ENCODE assay signal across 8 mouse cellular contexts in the genomic region with DNA sequence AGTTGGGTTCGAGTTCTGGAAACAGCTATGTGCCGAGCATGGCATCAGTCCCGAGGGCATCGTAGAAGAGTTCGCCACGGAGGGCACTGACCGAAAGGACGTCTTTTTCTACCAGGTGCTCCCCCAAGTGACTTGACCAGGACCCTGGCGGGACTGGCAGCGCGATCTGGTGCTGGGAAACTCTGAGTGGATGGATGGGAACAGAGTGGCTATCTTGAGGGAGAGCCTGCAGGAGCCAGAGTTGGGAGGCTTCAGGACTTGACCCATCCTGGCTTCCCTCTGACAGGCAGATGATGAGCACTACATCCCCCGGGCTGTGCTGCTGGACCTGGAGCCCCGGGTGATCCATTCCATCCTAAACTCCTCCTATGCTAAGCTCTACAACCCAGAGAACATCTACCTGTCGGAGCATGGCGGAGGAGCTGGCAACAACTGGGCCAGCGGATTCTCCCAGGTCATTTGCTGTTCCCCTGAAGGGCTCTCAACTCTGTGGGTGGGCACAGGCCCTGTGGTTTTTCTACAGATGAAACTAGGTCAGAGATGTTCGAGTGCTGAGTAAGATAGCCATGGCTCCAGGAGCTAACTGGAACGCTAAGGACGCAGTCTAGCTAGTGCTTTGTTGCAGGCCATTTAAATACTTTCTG. TPM values are rescaled to one million over a fixed set of nuclear protein-coding genes. Genes with fewer than 3 reads are reported as not detected.
DNase-seq lines count a peak whose midpoint lies in the region; ATAC-seq and TF ChIP-seq lines count a peak whose summit lies in the region.

No protein-coding gene starts in this region.

- no peak for TF ChIP-seq CTCF in MEL (IDR thresholded peaks at IDR 0.05 in 2 of 3, conservative IDR thresholded peaks at IDR 0.05 in 1 of 3; ENCODE audit: control insufficient read depth in 1 of 3, insufficient read depth in 1 of 3, low read depth in 2 of 3, low read length in 3 of 3, poor library complexity in 1 of 3, severe bottlenecking in 1 of 3)

- TF ChIP-seq EP300 in MEL (IDR thresholded peaks at IDR 0.05; ENCODE audit: low read depth in 1 of 2, low read length in 2 of 2), result no peak

- H3K4me3 ChIP-seq in heart, embryonic 15.5 days, result peak overlapping the region; percentile 78
- H3K4me3 ChIP-seq in MEL (ENCODE audit: control insufficient read depth in 1 of 2, insufficient read depth in 1 of 2, low read depth in 2 of 2, low read length in 2 of 2), result peak overlapping the region; percentile 79 to 81
- peak overlapping the region; percentile 87 for H3K4me3 ChIP-seq in forebrain, embryonic 12.5 days (replicated peaks)
- peak overlapping the region; percentile 93 for H3K4me3 ChIP-seq in liver, embryonic 15.5 days (replicated peaks)

- no peaks in the 10 kb centered on the region for H3K27me3 ChIP-seq in heart, embryonic 15.5 days
- H3K27me3 ChIP-seq in MEL (ENCODE audit: control insufficient read depth in 1 of 2, insufficient read depth in 2 of 2, low read length in 2 of 2), result no peaks in the 10 kb centered on the region
- no peaks in the 10 kb centered on the region for H3K27me3 ChIP-seq in forebrain, embryonic 12.5 days
- no peaks in the 10 kb centered on the region for H3K27me3 ChIP-seq in liver, embryonic 15.5 days

- H3K79me2 ChIP-seq in MEL (ENCODE audit: control insufficient read depth, insufficient read depth, low read length, poor library complexity), result peaks cover 36% of the 10 kb centered on the region

- peak overlapping the region; percentile 84 for H3K4me2 ChIP-seq in heart, embryonic 15.5 days
- H3K4me2 ChIP-seq in forebrain, embryonic 12.5 days, result peak overlapping the region; percentile 97
- peak overlapping the region; percentile 99 for H3K4me2 ChIP-seq in liver, embryonic 15.5 days

- peaks cover 39% of the 10 kb centered on the region for H3K4me1 ChIP-seq in heart, embryonic 15.5 days (replicated peaks)
- peaks cover 11 to 16% of the 10 kb centered on the region in 2 experiments for H3K4me1 ChIP-seq in MEL (ENCODE audit: control insufficient read depth in 1 of 2, insufficient read depth in 2 of 2, low read length in 2 of 2)
- peaks cover 38% of the 10 kb centered on the region for H3K4me1 ChIP-seq in forebrain, embryonic 12.5 days
- peaks cover 42% of the 10 kb centered on the region for H3K4me1 ChIP-seq in liver, embryonic 15.5 days (replicated peaks)

- peak overlapping the region; percentile 71 for H3K9ac ChIP-seq in heart, embryonic 15.5 days
- peak overlapping the region; percentile 82 for H3K9ac ChIP-seq in MEL (ENCODE audit: control insufficient read depth, low read depth, low read length, poor library complexity, severe bottlenecking)
- peak overlapping the region; percentile 86 for H3K9ac ChIP-seq in forebrain, embryonic 12.5 days
- H3K9ac ChIP-seq in liver, embryonic 15.5 days, result peak overlapping the region; percentile 85

- intact Hi-C loops in heart, postnatal 25 days (cut with DNase I), result loop anchor here (2.0 kb wide), 1 partner anchor 48 kb away; no protein-coding TSS in a partner anchor
- intact Hi-C loops in gastrocnemius, postnatal 14 days (cut with DNase I; ENCODE audit: low total_unique reads), result no loop called here

- TF ChIP-seq POLR2A in MEL (IDR thresholded peaks at IDR 0.05; ENCODE audit: control insufficient read depth in 1 of 2, insufficient read depth in 1 of 2, low read depth in 1 of 2, low read length in 2 of 2, poor library complexity in 1 of 2), result no peak

- H3K27ac ChIP-seq in heart, embryonic 15.5 days, result peak overlapping the region; percentile 89
- peak overlapping the region; percentile 81 for H3K27ac ChIP-seq in MEL (ENCODE audit: control insufficient read depth, low read depth, low read length)
- peak overlapping the region; percentile 91 for H3K27ac ChIP-seq in forebrain, embryonic 12.5 days
- peak overlapping the region; percentile 97 for H3K27ac ChIP-seq in liver, embryonic 15.5 days (replicated peaks)

- DNase-seq in heart, postnatal 25 days (ENCODE audit: low spot score), result no peak
- DNase-seq in MEL (ENCODE audit: low read depth, low spot score), result no peak
- no peak for DNase-seq in c-Kit-positive CD71-positive TER-119-positive erythroid progenitor cells, embryonic 14.5 days (ENCODE audit: low spot score)
- no peak for DNase-seq in kidney, adult 8-10 months
- no peak for DNase-seq in gastrocnemius, postnatal 14 days

- no peak for TF ChIP-seq RAD21 in MEL (IDR thresholded peaks at IDR 0.05; ENCODE audit: low read depth, low read length)

- no peak for ATAC-seq in heart, embryonic 15.5 days (replicated peaks; ENCODE audit: insufficient number of reproducible peaks, insufficient read depth, low FRiP score, low read depth)
- ATAC-seq in forebrain, embryonic 12.5 days (ENCODE audit: low FRiP score), result no peak
- ATAC-seq in liver, embryonic 15.5 days (ENCODE audit: insufficient read depth), result no peak

- WGBS in heart, embryonic 15.5 days, result 23% methylated on average over 19 of the region's 19 CpGs
- WGBS in forebrain, embryonic 12.5 days, result 24% methylated on average over 19 of the region's 19 CpGs
- WGBS in liver, embryonic 15.5 days (ENCODE audit: insufficient replicate concordance), result 21% methylated on average over 19 of the region's 19 CpGs

- no peaks in the 10 kb centered on the region for H3K9me3 ChIP-seq in heart, embryonic 15.5 days (replicated peaks)
- H3K9me3 ChIP-seq in MEL (replicated peaks; ENCODE audit: insufficient read depth, low read length), result no peaks in the 10 kb centered on the region
- H3K9me3 ChIP-seq in forebrain, embryonic 12.5 days, result no peaks in the 10 kb centered on the region
- no peaks in the 10 kb centered on the region for H3K9me3 ChIP-seq in liver, embryonic 15.5 days (replicated peaks)

- peaks cover 23% of the 10 kb centered on the region for H3K36me3 ChIP-seq in heart, embryonic 15.5 days
- peaks cover 2 to 26% of the 10 kb centered on the region in 2 experiments; a peak in 3 of 4 replicates for H3K36me3 ChIP-seq in MEL (ENCODE audit: control insufficient read depth in 1 of 2, insufficient read depth in 2 of 2, low read length in 2 of 2)
- H3K36me3 ChIP-seq in forebrain, embryonic 12.5 days (replicated peaks), result peaks cover 36% of the 10 kb centered on the region
- H3K36me3 ChIP-seq in liver, embryonic 15.5 days (replicated peaks), result peaks cover 49% of the 10 kb centered on the region

TF ChIP-seq in MEL, 35 proteins besides CTCF, POLR2A, EP300 and RAD21 (continues in another document):
- TF ChIP-seq MAX (IDR thresholded peaks at IDR 0.05; ENCODE audit: low read length) (no peak), NRF1 (IDR thresholded peaks at IDR 0.05; ENCODE audit: insufficient read depth, low read depth, low read length, poor library complexity, severe bottlenecking) (no peak), SIN3A (IDR thresholded peaks at IDR 0.05; ENCODE audit: low read length) (no peak), TBP (IDR thresholded peaks at IDR 0.05; ENCODE audit: low read depth, low read length) (no peak)

RNA-seq across cellular contexts. Expression of a gene that starts 0.9 kb away (rescaled TPM):
- 62.1 and 71.6 TPM in 2 replicates for polyA plus RNA-seq in heart, embryonic 15.5 days (2015; fragmentation: Nextera tagmentation; extraction: Ambion mirVana)
- total RNA-seq in heart, postnatal 25 days (2021), result 10 to 100 TPM; 24.4 to 27.3 TPM
- 60.0 and 68.1 TPM in 2 replicates for total RNA-seq in MEL (2012; rRNA removed)
- 100 to 1,000 TPM; 125 to 183 TPM for polyA plus RNA-seq in MEL (2012; ENCODE audit: insufficient read depth in 1 of 2, insufficient read length in 2 of 2, low read depth in 1 of 2, low replicate concordance in 2 of 2, missing spikeins in 1 of 2)
- 103 and 108 TPM in 2 replicates for polyA plus RNA-seq in forebrain, embryonic 12.5 days (2016; fragmentation: Nextera tagmentation; extraction: Ambion mirVana)
- 38.3 and 38.9 TPM in 2 replicates for polyA plus RNA-seq in liver, embryonic 15.5 days (2015; fragmentation: Nextera tagmentation; extraction: Ambion mirVana)
- 10 to 100 TPM; 26.3 to 31.2 TPM for total RNA-seq in gastrocnemius, postnatal 14 days (2021)

RNA-seq across cellular contexts. Expression of a gene that starts 1.0 kb away (rescaled TPM):
- 15.3 and 18.2 TPM in 2 replicates for polyA plus RNA-seq in heart, embryonic 15.5 days (2015; fragmentation: Nextera tagmentation; extraction: Ambion mirVana)
- total RNA-seq in heart, postnatal 25 days (2021), result 10 to 100 TPM; 34.0 to 35.5 TPM
- total RNA-seq in MEL (2012; rRNA removed), result 17.0 and 24.6 TPM in 2 replicates
- 10 to 100 TPM in 1 of 2 experiments, not detected in 1; 23.4 TPM for polyA plus RNA-seq in MEL (2012; ENCODE audit: insufficient read depth in 1 of 2, insufficient read length in 2 of 2, low read depth in 1 of 2, low replicate concordance in 2 of 2, missing spikeins in 1 of 2)
- polyA plus RNA-seq in forebrain, embryonic 12.5 days (2016; fragmentation: Nextera tagmentation; extraction: Ambion mirVana), result 18.6 and 19.3 TPM in 2 replicates
- polyA plus RNA-seq in liver, embryonic 15.5 days (2015; fragmentation: Nextera tagmentation; extraction: Ambion mirVana), result 13.4 and 13.6 TPM in 2 replicates
- total RNA-seq in gastrocnemius, postnatal 14 days (2021), result 10 to 100 TPM; 33.3 to 34.9 TPM

RNA-seq across cellular contexts. Expression of a gene that starts 25.4 kb away (rescaled TPM):
- 16.6 and 20.0 TPM in 2 replicates for polyA plus RNA-seq in heart, embryonic 15.5 days (2015; fragmentation: Nextera tagmentation; extraction: Ambion mirVana)
- total RNA-seq in heart, postnatal 25 days (2021), result 1 to 10 TPM; 3.1 TPM
- 9.1 and 14.5 TPM in 2 replicates for total RNA-seq in MEL (2012; rRNA removed)
- 1 to 10 TPM in 1 of 2 experiments, not detected in 1; 8.2 TPM for polyA plus RNA-seq in MEL (2012; ENCODE audit: insufficient read depth in 1 of 2, insufficient read length in 2 of 2, low read depth in 1 of 2, low replicate concordance in 2 of 2, missing spikeins in 1 of 2)
- 59.0 and 62.1 TPM in 2 replicates for polyA plus RNA-seq in forebrain, embryonic 12.5 days (2016; fragmentation: Nextera tagmentation; extraction: Ambion mirVana)
- 15.2 and 15.4 TPM in 2 replicates for polyA plus RNA-seq in liver, embryonic 15.5 days (2015; fragmentation: Nextera tagmentation; extraction: Ambion mirVana)
- total RNA-seq in gastrocnemius, postnatal 14 days (2021), result 1 to 10 TPM; 1.1 to 1.5 TPM

RNA-seq across cellular contexts. Expression of a gene that starts 33.6 kb away (rescaled TPM):
- polyA plus RNA-seq in heart, embryonic 15.5 days (2015; fragmentation: Nextera tagmentation; extraction: Ambion mirVana), result 34.5 and 38.8 TPM in 2 replicates
- 10 to 100 TPM; 19.1 to 21.4 TPM for total RNA-seq in heart, postnatal 25 days (2021)
- 70.8 and 75.9 TPM in 2 replicates for total RNA-seq in MEL (2012; rRNA removed)
- polyA plus RNA-seq in MEL (2012; ENCODE audit: insufficient read depth in 1 of 2, insufficient read length in 2 of 2, low read depth in 1 of 2, low replicate concordance in 2 of 2, missing spikeins in 1 of 2), result 10 to 100 TPM in 1 of 2 experiments, not detected in 1; 57.5 TPM
- polyA plus RNA-seq in forebrain, embryonic 12.5 days (2016; fragmentation: Nextera tagmentation; extraction: Ambion mirVana), result 47.6 and 52.6 TPM in 2 replicates
- 24.2 and 26.7 TPM in 2 replicates for polyA plus RNA-seq in liver, embryonic 15.5 days (2015; fragmentation: Nextera tagmentation; extraction: Ambion mirVana)
- total RNA-seq in gastrocnemius, postnatal 14 days (2021), result 10 to 100 TPM; 10.8 to 12.4 TPM

RNA-seq across cellular contexts. Expression of a gene that starts 35.0 kb away (rescaled TPM):
- polyA plus RNA-seq in heart, embryonic 15.5 days (2015; fragmentation: Nextera tagmentation; extraction: Ambion mirVana), result 2.7 and 3.4 TPM in 2 replicates
- 1 to 10 TPM; 2.5 to 3.9 TPM for total RNA-seq in heart, postnatal 25 days (2021)
- not detected in 2 replicates for total RNA-seq in MEL (2012; rRNA removed)
- polyA plus RNA-seq in MEL (2012; ENCODE audit: insufficient read depth in 1 of 2, insufficient read length in 2 of 2, low read depth in 1 of 2, low replicate concordance in 2 of 2, missing spikeins in 1 of 2), result not detected
- polyA plus RNA-seq in forebrain, embryonic 12.5 days (2016; fragmentation: Nextera tagmentation; extraction: Ambion mirVana), result 7.6 and 8.3 TPM in 2 replicates
- 0.05 and 0.24 TPM in 2 replicates for polyA plus RNA-seq in liver, embryonic 15.5 days (2015; fragmentation: Nextera tagmentation; extraction: Ambion mirVana)
- 1 to 10 TPM; 3.1 to 4.6 TPM for total RNA-seq in gastrocnemius, postnatal 14 days (2021)
